Mouse (Mus musculus) frontal cortex, postnatal 14 days (tissue): ENCODE measurements around the gene Oxsr1.
"Not testable (repeated sequence)": the region's sequence is repeated elsewhere in the genome, so short reads cannot be mapped to it uniquely, and the experiment has no call there.

Experiments
- DNase-seq, 2 experiments: peaks; one replicate each; pipeline ENCODE4 v3.0.0; 2022; ENCODE audit warnings: low spot score in 2 of 2

Gene Oxsr1

GRCm38 (mm10) chr9:119274814-119275213 lies 47.4 kb downstream of the Oxsr1 start:
- not testable (repeated sequence) for DNase-seq

- DNase-seq, result no peak
Measured at GRCm38 (mm10) chr9:119271496-119271895, 50.7 kb downstream of the Oxsr1 start.

GRCm38 (mm10) chr9:119268588-119269145 lies 53.6 kb downstream of the Oxsr1 start:
- no peak for DNase-seq

- DNase-seq, result no peak
Measured at GRCm38 (mm10) chr9:119268120-119268519, 54.1 kb downstream of the Oxsr1 start.

GRCm38 (mm10) chr9:119266121-119266395 lies 56.2 kb downstream of the Oxsr1 start:
- not testable (repeated sequence) for DNase-seq

- not testable (repeated sequence) for DNase-seq
Measured at GRCm38 (mm10) chr9:119265373-119266120, 56.7 kb downstream of the Oxsr1 start.

- DNase-seq, result no peak
Measured at GRCm38 (mm10) chr9:119263067-119263466, 59.2 kb downstream of the Oxsr1 start.

GRCm38 (mm10) chr9:119260825-119261224 lies 61.4 kb downstream of the Oxsr1 start:
- no peak for DNase-seq

- no peak for DNase-seq
Measured at GRCm38 (mm10) chr9:119258785-119259184, 63.4 kb downstream of the Oxsr1 start.

GRCm38 (mm10) chr9:119258128-119258527 lies 64.1 kb downstream of the Oxsr1 start:
- DNase-seq, result no peak

- DNase-seq, result no peak
Measured at GRCm38 (mm10) chr9:119256161-119256560, 66.1 kb downstream of the Oxsr1 start.

GRCm38 (mm10) chr9:119255096-119255495 lies 67.1 kb downstream of the Oxsr1 start:
- DNase-seq, result no peak

- DNase-seq, result no peak
Measured at GRCm38 (mm10) chr9:119254187-119254586, 68.0 kb downstream of the Oxsr1 start.

GRCm38 (mm10) chr9:119247996-119248395 lies 74.2 kb downstream of the Oxsr1 start:
- no peak for DNase-seq

- DNase-seq, result no peak
Measured at GRCm38 (mm10) chr9:119246826-119247225, 75.4 kb downstream of the Oxsr1 start.

- DNase-seq, result no peak
Measured at GRCm38 (mm10) chr9:119243981-119244380, 78.2 kb downstream of the Oxsr1 start.

- no peak for DNase-seq
Measured at GRCm38 (mm10) chr9:119241169-119241865, 80.9 kb downstream of the Oxsr1 start.

- DNase-seq, result no peak
Measured at GRCm38 (mm10) chr9:119240286-119240997, 81.8 kb downstream of the Oxsr1 start.

GRCm38 (mm10) chr9:119239274-119239673 lies 83.0 kb downstream of the Oxsr1 start:
- DNase-seq, result no peak

- DNase-seq, result no peak
Measured at GRCm38 (mm10) chr9:119238796-119239195, 83.4 kb downstream of the Oxsr1 start.

- no peak for DNase-seq
Measured at GRCm38 (mm10) chr9:119231552-119231951, 90.7 kb downstream of the Oxsr1 start.

- no peak for DNase-seq
Measured at GRCm38 (mm10) chr9:119230829-119231228, 91.4 kb downstream of the Oxsr1 start.
